9 mouse cellular contexts compared by ENCODE assay signal in the genomic region with DNA sequence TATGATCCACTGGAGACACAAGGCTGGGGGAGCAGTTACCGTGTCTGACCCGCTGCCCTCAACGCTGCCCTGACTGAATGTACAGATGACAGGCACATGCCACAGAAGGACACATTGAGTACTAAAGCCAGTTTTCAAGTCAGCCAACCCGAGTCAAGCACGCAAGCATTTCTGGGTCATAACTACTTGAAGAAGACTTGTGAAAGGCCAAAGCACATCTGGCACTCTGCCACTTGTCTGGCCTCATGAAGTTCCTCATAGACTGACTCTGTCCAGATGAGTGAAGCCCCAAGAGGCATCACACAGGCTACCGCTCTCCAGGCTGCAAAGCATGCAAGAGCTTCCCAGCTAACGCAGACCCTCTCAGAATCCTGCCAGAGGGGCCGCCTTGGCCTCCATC. TPM values are rescaled to one million over a fixed set of nuclear protein-coding genes. Genes with fewer than 3 reads are reported as not detected.
DNase-seq lines count a peak whose midpoint lies in the region; ATAC-seq lines count a peak whose summit lies in the region.
"Had no signal": no experiment of that assay in that cellular context is flagged by ENCODE, and none has a peak within 500 bp of the region (broad histone marks: within the 10 kb centered on the region; RNA-seq: fewer than 3 reads in every experiment).

No protein-coding gene starts in this region.

- H3K27me3 ChIP-seq in midbrain, embryonic 15.5 days (replicated peaks): no peaks in the 10 kb centered on the region

- H3K27ac ChIP-seq in midbrain, embryonic 15.5 days: no peak overlapping the region

- no peak overlapping the region for H3K9ac ChIP-seq in midbrain, embryonic 15.5 days

- ATAC-seq in cerebellum, adult (ENCODE audit: insufficient number of reproducible peaks, low FRiP score, low TSS enrichment): no peak
- ATAC-seq in midbrain, embryonic 15.5 days (replicated peaks): no peak

- H3K9me3 ChIP-seq in midbrain, embryonic 15.5 days: no peaks in the 10 kb centered on the region

- H3K4me1 ChIP-seq in midbrain, embryonic 15.5 days: no peaks in the 10 kb centered on the region

- H3K4me3 ChIP-seq in midbrain, embryonic 15.5 days: no peak overlapping the region

- WGBS in midbrain, embryonic 15.5 days: 91% methylated on average over 8 of the region's 8 CpGs

- H3K36me3 ChIP-seq in midbrain, embryonic 15.5 days (replicated peaks): no peaks in the 10 kb centered on the region; the same call in 1 of the 2 replicates

- DNase-seq in cerebellum, adult 9-10 months: peak; percentile 11
- DNase-seq in 416B (ENCODE audit: low read depth): peak; percentile 65
- peak; percentile 38 to 65 for DNase-seq in gastrocnemius, postnatal 36 days
- DNase-seq in lung, adult 18-20 months: peak; percentile 63 to 65
- DNase-seq in telencephalon, adult 2 months (ENCODE audit: low read depth, low spot score): peak; percentile 40
- DNase-seq in right cerebral cortex, adult 18-20 months: no peak

- H3K4me2 ChIP-seq in midbrain, embryonic 15.5 days: no peak overlapping the region

- intact Hi-C loops in gastrocnemius, postnatal 36 days (cut with DNase I): no loop called here

RNA-seq across cellular contexts. Expression of a gene that starts 31.8 kb away (rescaled TPM):
- total RNA-seq in gastrocnemius, postnatal 36 days (2021): under 1 TPM; 0.23 to 0.35 TPM
- 1.0 and 1.1 TPM in 2 replicates for polyA plus RNA-seq in midbrain, embryonic 15.5 days (2015; fragmentation: Nextera tagmentation; extraction: Ambion mirVana)

RNA-seq across cellular contexts. Expression of a gene that starts 37.7 kb away (rescaled TPM):
- total RNA-seq in gastrocnemius, postnatal 36 days (2021): not detected
- polyA plus RNA-seq in midbrain, embryonic 15.5 days (2015; fragmentation: Nextera tagmentation; extraction: Ambion mirVana): not detected in 2 replicates
- polyA plus RNA-seq: heart, embryonic 16.5 days had no signal
